Mouse (Mus musculus) mouse trophoblast stem cell (cell line): ENCODE measurements around the gene Dhx38.

ENCODE experiments used
- in situ Hi-C, 2 experiments: fragments of 300-500 bp; cut with MseI, MboI; formaldehyde crosslinking; loops; 2 replicates in 1 of 2; 3 replicates in 1 of 2; pipeline ENCODE4 v1.15.1; 2025

Dhx38 gene

GRCm38 (mm10) chr8:109551663-109552062 is 14.0 kb downstream of the Dhx38 start:
- in situ Hi-C loops, result no loop called here

- in situ Hi-C loops, result no loop called here
These were observed 21.6 kb downstream of the Dhx38 start for GRCm38 (mm10) chr8:109544049-109544448.

GRCm38 (mm10) chr8:109542748-109543519 is 22.7 kb downstream of the Dhx38 start:
- in situ Hi-C loops, result no loop called here

DNA sequence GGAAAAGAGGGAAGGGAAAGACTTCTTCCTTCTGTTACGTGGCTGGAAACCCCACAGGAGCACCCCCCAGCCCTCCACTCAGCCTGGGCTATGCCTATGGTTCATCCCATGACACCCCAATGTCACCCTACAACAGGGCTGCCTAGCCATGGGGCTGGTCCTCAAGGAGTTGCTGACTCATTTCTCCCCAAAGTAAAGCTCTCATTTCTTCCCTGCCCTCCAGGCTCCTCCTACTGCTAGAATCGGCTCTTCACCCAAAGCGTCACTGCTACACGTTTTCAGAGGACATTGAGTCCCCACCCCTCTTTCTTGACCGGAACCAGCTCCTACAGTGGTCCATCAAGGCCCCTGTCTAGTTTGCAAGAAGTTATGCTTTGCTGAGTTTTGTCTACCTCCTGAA is 23.5 kb downstream of the Dhx38 start:
- in situ Hi-C loops, result no loop called here

DNA sequence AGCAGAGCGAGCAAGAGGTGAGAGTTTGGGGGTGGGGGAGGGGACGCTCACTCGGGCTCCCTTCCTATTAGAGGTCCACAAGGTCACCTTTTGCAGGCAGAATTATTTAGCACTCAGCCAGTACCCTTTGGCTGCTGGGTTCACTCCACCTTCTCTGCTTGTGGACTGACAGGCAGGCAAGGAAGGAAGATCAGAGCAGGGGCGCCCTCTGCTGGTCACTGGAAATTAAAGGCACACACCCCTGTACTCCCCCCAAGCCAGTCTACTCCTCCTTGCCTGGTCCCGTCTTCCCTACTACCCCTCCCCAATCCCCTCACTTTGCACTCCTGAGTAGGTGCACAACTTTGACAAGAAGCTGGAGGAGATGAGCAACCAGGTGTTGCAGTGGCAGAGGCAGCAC is 29.0 kb downstream of the Dhx38 start:
- in situ Hi-C loops, result no loop called here

DNA sequence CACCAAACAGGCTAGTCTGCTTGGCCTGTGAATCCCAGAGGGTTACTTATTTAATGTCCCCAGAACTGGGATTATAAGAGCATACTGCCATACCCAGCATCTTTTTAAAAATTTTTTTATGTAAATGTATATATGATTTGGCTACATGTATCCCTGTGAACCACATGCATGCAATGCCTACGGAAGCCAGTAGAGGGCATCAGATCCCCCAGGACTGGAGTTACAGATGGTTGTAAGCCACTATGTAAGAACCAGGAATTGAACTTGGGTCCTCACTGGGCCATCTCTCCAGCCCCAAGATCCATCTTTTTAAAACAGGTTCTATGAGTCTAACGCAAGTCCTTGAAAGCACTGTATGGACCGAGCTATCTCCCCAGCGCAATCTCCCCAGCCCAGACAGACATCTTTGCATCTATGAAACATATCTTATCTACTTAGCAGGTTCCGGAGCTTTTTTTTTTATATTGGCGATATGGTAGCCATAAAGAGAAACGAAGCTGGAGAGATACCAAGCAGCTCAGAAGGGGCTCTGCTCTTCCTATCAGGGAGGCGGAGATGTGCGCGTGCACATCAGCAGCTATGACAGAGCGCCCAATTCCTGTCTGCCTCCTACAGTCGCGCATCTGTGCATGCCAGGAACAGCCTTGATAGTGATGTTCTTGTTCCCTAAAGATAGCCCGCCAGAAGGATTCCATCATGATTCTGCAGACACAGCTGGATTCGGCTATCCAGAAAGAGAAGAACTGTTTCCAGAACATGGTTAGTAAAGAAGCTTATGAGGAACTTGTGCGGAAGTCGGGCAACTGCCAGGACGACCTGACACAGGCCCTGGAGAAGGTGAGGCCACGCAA is 30.3 kb downstream of the Dhx38 start:
- in situ Hi-C loops, result no loop called here

- in situ Hi-C loops, result no loop called here
These were observed 41.7 kb downstream of the Dhx38 start for GRCm38 (mm10) chr8:109524008-109524407.

DNA sequence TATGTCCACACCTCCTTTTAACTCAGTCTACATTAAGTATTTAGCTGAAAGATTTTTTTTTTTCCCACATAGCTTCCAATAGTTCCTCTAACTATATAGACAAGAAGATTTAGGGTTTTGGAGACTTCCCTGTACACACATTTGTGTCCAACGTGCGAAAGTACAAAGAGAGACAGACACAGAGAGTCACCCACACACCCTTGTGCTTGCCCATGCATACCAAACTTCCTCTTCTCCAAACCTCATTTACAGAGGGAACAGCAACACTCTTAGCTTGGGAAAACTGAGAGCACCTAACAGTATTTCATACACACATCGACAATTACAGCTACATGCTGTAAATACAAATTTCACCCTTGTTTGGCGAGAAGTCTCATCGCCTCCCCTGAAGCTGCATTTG is 60.1 kb downstream of the Dhx38 start:
- in situ Hi-C loops, result no loop called here

GRCm38 (mm10) chr8:109503566-109503965 is 62.1 kb downstream of the Dhx38 start:
- in situ Hi-C loops, result no loop called here

- in situ Hi-C loops, result no loop called here
These were observed 66.5 kb downstream of the Dhx38 start for GRCm38 (mm10) chr8:109499009-109499717.
